Mouse (Mus musculus): ENCODE measurements around the gene Prtn3.

GRCm38 (mm10) chr10:79857894-79858293 is 16.4 kb upstream of the Prtn3 start:
- TF ChIP-seq CTCF (IDR thresholded peaks at IDR 0.05; ENCODE audit: borderline replicate concordance, insufficient read depth, low read depth, low read length) (no peak), POLR2A (IDR thresholded peaks at IDR 0.05; ENCODE audit: borderline replicate concordance, insufficient read depth, low read length) (no peak)
